Mouse (Mus musculus): Measurements from ENCODE around the gene Ccdc158. TPM values are rescaled to one million over a fixed set of nuclear protein-coding genes. Genes with fewer than 3 reads are reported as not detected.

The Ccdc158 gene
- polyA plus RNA-seq (2012; rRNA removed; ENCODE audit: low replicate concordance) = 0.08 and 0.11 TPM in 2 replicates

DNA sequence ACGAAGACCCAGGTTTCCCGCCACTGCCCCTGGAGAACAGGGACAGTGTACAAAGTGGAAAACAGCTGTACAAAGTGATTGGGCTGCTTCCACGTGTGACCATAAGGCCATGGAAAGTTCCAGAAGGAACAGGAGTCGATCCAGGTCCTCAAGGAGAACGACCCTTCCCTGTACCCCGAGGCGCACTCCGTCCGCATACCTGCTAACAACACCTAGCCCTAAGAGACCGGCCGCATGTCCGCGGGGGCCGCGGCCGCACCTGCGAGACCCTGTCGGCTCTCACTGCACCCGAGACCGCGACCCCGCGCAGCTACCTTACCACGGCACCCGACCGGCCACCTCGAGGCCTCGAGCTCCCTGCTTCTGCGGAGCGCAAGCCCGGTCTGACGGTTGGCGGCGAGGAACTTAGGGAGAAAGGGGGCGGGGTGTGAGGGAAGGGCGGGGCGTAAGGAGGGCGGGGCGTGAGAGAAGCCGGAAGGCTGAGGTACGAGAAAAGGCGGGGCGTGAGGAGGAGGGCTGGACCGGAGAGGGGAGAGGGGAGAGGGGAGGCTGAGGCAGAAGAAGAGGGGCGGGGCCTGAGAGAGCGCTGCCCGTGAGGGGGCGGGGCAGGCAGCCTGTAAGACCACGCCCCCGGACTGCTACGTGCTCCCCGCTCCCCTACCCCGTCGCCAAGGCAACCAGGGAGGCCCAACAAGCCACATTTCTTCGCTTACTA is at the start of gene Ccdc158:
TSS of gene Ccdc158 (minus strand) at position 413 of the 715 bp plus-strand sequence.

DNA sequence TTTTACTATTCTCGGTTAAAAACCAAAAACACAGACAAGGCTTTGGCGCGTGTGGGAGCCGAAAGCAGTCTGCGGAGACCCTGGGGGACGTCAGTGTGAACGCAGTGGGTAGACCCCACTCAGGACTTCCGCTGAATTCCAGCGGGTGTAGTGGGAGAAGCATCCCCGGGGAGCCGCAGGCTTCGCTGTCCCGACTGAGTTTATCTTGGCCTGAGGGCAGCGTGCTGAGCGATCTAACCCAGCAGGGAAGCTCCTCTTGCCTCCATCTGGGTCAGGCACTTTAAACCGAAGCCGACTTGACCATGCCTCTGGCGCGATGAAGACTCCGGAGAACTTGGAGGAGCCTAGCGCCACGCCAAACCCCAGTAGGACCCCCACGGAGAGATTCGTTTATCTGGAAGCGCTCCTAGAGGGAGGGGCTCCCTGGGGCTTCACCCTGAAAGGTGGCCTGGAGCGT is 8.3 kb upstream of the Ccdc158 start, which contains the start of gene Shroom3:
TSS of gene Shroom3 (plus strand) at position 85 of the 457 bp plus-strand sequence.

DNA sequence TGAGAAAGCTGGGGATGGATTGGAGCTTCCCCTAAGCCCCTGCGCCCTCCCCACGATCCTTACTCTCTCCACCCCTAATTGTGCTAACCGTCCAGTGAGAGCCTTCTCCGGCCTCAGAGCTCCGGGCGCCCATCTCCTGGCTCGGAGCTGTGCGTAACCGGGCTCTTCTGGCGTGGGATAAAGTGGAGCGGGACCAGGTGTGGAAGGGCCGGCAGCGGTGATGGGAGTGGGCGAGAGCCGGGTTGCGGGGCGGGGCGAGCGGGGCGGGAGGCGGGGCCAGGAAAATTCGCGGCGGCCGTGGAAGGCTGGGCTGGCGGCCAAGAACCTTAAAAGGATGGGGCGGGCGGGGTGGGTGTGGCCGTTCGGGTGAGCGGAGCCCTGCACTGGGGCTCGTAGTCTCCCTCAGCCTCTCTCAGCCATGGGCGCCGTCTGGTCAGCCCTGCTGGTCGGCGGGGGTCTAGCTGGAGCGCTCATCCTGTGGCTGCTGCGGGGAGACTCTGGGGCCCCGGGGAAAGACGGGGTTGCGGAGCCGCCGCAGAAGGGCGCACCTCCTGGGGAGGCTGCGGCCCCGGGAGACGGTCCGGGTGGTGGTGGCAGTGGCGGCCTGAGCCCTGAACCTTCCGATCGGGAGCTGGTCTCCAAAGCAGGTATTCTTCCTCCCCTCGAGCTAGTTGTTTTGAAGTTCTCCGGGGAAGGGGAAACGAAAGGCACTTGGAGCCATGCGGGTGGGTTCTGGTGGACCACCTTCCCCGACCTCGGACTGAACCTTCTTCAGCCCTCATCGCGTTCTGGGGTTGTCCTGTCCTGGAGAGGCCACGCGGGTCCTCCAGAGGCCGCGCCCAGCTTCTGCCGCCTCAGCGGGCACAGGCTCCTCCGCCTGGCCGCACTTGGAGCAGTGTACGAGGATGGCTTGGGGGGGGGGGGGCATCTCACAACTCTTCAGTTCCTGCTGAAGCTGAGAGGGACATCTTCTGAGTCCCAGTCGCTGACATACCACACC is 72.1 kb downstream of the Ccdc158 start, which contains the start of gene Stbd1:
TSS of gene Stbd1 (plus strand) at position 351 of the 1,000 bp plus-strand sequence.

Other genes with a start within 250 kb of the Ccdc158 start
- gene Nup54, start 240.1 kb downstream of the Ccdc158 start, polyA plus RNA-seq (2012; rRNA removed; ENCODE audit: low replicate concordance) = 10.5 and 16.5 TPM in 2 replicates
- gene Scarb2, start 168.4 kb downstream of the Ccdc158 start, polyA plus RNA-seq (2012; rRNA removed; ENCODE audit: low replicate concordance) = 26.6 and 37.0 TPM in 2 replicates
- not detected in 2 replicates for gene Fam47e, start 120.2 kb downstream of the Ccdc158 start, polyA plus RNA-seq (2012; rRNA removed; ENCODE audit: low replicate concordance)
- 1.8 and 6.1 TPM in 2 replicates for gene Stbd1, start 72.2 kb downstream of the Ccdc158 start, polyA plus RNA-seq (2012; rRNA removed; ENCODE audit: low replicate concordance)
- gene Shroom3, start 8.2 kb upstream of the Ccdc158 start, polyA plus RNA-seq (2012; rRNA removed; ENCODE audit: low replicate concordance) = 10.1 and 16.5 TPM in 2 replicates

Data from mammary gland, adult 2 months (tissue).